Mouse (Mus musculus) thymus, adult 2 months (tissue): ENCODE measurements around the gene Taf6l.

Experiments used
- CTCF ChIP-seq: fragments of 200-500 bp; IDR thresholded peaks from 2 replicates; pipeline ENCODE4 v1.5.1; 2012; ENCODE audit warnings: mild to moderate bottlenecking, control low read depth, low read length, moderate library complexity, borderline replicate concordance; ENCODE audit not compliant: control insufficient read depth, poor library complexity, insufficient read depth; ENCODE audit errors: extremely low read depth
- POLR2A ChIP-seq: fragments of 200-500 bp; IDR thresholded peaks from 2 replicates; pipeline ENCODE4 v1.6.1; 2012; ENCODE audit warnings: mild to moderate bottlenecking, low read length, control low read depth, moderate library complexity; ENCODE audit not compliant: control insufficient read depth, poor library complexity, insufficient read depth; ENCODE audit errors: extremely low read depth

GRCm38 (mm10) chr19:8803204-8803780, 17.1 kb upstream of the Taf6l start:
- TF ChIP-seq CTCF (no peak), POLR2A (no peak)
